Mouse (Mus musculus): ENCODE data around the gene Adgrl1.

- TF ChIP-seq MAFK (IDR thresholded peaks at IDR 0.05; ENCODE audit: insufficient read depth, low read depth, low read length) (no peak), HCFC1 (IDR thresholded peaks at IDR 0.05; ENCODE audit: borderline replicate concordance, insufficient read depth, low read length) (no peak)
Observed at GRCm38 (mm10) chr8:83876080-83876837, 23.6 kb upstream of the Adgrl1 start.
